Mouse (Mus musculus): Measurements from ENCODE around the gene Olfr633.
"Not testable (repeated sequence)": the region's sequence is repeated elsewhere in the genome, so short reads cannot be mapped to it uniquely, and the experiment has no call there.

Gene Olfr633
- long read RNA-seq, experiment 1, result 0 reads
- long read RNA-seq, experiment 2, result 0 reads

DNA sequence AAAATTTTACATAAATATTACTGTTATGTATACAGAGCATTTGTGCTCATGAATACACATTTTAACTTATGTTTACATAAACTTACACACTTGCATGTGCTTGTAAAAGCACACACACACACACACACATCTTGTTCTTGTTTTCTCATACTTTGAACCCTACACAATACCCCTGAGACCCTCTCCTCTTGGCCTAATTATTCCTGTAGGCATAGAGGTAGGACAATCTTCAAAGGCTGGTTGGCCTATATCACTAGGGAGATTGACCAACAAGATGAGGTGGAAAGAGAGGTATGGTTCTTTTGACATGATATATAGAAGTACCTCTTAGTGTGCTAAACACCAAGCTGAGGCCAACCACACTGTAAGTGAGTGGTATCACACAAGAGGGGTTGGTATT, at the start of gene Olfr633:
Olfr633 (plus strand) TSS at position 301 of the 400 bp plus-strand sequence.
- intact Hi-C loops (cut with DNase I), result loop anchor here (5.0 kb wide), 1 partner anchor 152 kb away; the partner anchor contains the start of gene Olfr67

DNA sequence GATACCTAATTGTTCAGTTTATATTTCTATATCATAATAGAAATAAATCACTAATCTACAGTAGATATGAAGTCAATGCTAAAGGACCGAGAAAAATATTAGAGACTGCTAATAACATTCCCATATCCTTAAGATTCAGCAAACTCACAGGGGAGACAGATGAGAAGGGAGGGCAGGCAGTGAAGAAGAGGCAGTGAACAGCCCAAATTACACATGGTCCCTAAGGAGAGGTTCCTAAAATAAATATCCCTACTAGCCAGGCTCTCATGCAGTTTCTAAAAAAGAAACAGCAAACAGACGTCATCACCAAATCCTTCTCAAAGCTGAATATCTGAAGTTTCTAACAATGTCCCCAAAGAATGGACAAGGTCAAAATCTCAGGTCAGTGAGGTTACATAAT, 41.0 kb upstream of the Olfr633 start, which contains the start of gene Olfr65:
Olfr65 (plus strand) TSS at position 301 of the 400 bp plus-strand sequence.
- intact Hi-C loops (cut with DNase I), result no loop called here

DNA sequence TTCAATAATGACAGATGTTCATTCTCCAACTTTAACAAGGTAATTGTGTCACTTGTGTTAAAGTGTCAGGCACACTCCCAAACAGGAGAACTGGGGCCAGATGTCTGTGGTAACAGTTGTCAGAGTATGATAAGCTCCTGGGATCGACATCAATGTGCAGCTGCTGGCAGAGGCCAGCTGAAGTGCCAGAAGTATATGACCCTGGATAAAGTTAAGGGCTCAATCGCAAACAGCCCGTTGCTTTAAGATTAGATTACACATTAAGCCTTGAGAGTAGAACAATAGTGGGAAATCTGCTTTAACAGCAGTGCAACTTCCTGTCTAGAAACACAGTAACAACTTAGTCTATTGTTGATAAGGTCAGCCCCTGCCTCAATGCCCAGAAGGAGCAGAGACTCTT, 34.2 kb upstream of the Olfr633 start:
- intact Hi-C loops (cut with DNase I), result no loop called here

DNA sequence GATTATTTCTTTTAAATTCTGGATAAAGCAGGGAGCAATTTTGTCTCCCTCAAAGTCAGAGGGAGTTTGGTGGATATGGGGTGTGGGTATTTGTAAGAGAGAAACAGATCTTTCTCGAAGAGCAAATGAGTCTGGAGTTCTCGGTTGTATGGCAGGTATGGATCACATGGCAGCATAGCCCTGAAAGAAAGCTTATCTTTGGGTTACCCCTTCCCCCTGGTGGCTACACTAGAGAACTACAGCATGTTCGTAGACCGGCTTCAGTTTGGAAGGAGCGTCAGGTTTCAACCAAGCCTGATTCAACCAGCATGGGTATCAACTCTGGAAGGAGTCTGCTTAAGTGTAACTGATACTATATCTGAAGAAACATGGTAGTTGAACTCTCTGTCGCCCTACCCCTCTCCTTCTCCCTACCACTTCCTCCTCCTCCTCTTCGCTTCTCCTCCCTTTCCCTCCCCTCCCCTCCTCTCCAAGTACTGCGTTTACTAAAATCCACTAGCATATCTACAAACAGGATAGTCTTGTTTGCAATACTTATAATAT, 31.2 kb upstream of the Olfr633 start:
- intact Hi-C loops (cut with DNase I), result no loop called here

DNA sequence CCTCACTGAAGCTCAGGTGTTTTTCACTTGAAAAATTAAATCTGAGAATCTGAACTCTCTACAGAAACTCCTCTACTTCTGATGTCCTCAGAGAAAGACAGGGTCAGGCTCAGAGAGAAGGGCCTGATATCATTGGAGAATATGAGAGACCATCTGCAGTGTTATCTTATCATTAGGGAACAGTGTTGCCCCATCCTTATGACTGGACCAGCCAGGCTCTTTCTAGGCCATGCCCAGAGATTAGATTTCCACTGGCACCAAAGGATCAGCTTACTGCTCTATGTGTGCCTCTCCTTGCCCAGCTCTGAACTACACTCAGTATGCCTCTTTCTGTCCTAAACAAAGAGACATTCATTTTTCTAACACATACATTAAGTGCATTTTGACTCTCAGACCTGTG, 28.9 kb upstream of the Olfr633 start:
- intact Hi-C loops (cut with DNase I), result no loop called here

DNA sequence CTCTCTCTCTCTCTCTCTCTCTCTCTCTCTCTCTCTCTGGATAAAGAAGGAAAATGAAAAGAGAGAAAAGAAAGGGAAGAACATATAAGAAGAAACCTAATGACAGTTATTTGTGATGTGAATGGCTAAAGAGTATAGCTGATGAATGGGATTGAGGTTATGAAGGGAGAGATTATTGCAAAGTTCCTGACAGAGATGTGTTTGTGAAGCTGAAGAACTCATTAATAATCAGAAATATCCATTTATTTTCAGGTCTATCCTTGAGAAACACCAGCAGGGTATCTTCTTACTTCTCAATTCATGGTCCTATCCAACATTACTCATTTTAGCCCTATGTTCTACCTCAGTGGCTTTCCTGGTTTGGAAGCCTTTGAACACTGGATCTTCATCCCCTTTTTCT, 15.7 kb upstream of the Olfr633 start, which contains the start of gene Olfr631:
Olfr631 (plus strand) TSS at position 301 of the 400 bp plus-strand sequence.
- intact Hi-C loops (cut with DNase I), result no loop called here

DNA sequence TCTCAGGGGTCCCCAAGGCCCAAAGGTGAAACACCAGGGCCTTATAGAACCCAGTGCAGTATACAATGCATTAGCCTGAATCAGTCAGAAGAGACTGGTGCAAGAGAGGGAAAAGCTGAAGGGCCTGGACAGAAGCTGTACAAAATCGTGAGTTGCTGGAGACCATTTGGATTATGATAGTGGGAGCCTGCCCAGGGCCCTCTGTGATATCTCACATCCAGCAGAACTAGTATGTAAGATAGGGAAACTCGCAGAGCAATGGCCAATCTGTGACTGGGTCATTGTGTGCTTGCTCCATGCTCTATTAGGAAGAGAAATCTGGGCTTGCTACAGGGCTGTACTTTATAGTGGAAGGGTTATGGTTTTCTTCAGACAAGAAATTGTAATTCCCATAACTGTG, 10.0 kb upstream of the Olfr633 start, which contains the start of gene Olfr632:
Olfr632 (plus strand) TSS at position 84 of the 400 bp plus-strand sequence.
- intact Hi-C loops (cut with DNase I), result no loop called here

DNA sequence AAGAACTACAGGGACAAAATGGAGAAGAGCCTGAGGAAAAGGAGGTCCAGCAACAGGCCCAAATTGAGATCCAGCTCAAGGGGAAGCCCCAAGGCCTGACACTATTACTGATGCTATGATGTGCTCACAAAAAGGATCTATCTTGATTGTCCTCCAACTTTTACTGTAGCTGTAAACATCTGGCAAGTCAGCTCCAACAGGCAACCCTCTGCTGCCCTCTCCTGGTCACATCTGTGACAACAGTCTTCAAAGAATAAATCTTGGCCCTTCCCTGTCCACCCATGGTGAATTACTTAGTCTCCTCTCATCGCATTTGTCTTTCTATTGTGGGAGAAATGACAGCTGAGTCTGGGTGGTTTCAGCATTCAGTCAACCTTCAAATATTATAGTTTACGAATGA, 1.5 kb upstream of the Olfr633 start:
- intact Hi-C loops (cut with DNase I), result loop anchor here (5.0 kb wide), 1 partner anchor 150 kb away; the partner anchor contains the start of gene Olfr67

DNA sequence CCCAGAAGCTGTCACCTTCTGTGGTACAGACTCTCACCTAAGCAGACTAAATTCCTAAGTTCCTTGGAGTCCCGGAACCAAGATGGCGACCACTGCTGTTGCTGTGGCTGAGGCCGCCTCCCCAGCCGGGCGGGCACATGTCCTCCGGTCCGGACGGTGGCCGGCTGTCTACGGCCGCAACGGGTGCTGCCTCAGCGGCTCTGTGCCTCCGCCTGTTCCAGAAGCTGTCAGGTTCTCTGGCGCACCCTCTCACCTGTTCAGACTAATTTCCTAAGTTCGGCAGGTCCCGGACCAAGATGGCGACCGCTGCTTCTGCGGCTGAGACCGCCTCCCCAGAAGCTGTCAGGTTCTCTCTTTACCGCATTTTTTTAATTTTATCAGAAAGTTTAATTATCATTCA, 22.6 kb downstream of the Olfr633 start:
- intact Hi-C loops (cut with DNase I), result not testable (repeated sequence)

DNA sequence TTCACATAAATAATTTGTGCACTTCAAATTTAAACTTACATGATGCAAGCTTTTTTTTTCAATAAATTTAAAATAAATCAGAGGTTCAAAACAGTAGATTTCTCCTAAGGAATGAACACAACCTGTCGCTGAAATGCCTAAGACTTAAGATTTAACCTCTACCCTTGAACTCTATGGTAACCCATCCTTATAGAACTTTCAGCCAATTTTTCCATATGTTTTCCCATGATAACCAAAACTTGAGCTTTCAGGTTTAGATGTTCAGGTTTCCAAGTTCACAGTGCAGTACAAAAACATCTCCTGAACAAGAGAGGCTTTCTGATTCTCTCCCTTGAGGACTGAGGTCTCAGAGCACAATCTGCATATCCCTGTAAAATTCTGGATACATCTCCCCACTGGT, 26.6 kb downstream of the Olfr633 start, which contains the start of gene Olfr635:
Olfr635 (plus strand) TSS at position 301 of the 400 bp plus-strand sequence.
- intact Hi-C loops (cut with DNase I), result no loop called here

DNA sequence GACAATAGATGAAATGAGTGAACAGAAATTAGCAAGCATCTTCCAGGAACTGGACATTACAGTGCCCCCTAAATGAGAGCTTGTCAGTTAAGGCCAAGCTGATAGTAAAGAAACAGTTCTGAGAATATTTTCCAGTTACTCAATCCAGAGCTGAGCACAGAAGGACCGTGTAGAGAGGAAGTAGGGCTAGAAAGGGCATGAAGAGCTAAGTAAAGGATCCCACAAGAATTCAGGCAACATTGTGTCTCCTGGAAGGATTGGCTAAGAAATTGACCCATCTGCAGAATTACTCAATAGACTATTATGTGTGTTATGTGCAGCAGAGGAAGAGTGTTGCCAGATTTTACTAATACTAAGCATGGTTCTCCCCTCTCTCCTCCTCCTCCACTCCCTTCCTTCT, 27.5 kb downstream of the Olfr633 start:
- intact Hi-C loops (cut with DNase I), result no loop called here

DNA sequence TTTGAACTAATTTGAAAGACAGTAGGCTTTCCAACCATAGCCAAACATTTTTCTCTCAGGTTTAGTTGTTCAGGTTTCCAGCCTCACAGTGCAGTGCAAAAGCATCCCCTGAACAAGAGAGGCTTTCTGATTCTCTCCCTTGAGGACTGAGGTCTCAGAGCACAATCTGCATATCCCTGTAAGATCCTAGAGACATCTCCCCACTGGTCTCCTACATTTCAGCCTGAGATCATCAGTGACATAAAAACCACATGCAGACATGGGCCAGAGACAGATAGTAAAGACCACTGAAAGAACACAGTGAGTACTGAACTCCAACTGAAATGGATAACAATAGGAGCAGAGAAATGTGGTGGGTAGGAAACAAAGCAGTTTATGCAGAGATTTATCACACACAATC, 54.2 kb downstream of the Olfr633 start, which contains the start of gene Olfr638:
Olfr638 (plus strand) TSS at position 301 of the 400 bp plus-strand sequence.
- intact Hi-C loops (cut with DNase I), result no loop called here

Data from adrenal gland (tissue).